Mouse (Mus musculus) spleen, adult 12 weeks (tissue): ENCODE measurements around the gene Trmu.
"Not testable (repeated sequence)": the region's sequence is repeated elsewhere in the genome, so short reads cannot be mapped to it uniquely, and the experiment has no call there.

ENCODE experiments used
- DNase-seq: peaks from one replicate; pipeline ENCODE4 v3.0.0; 2022; ENCODE audit warnings: low spot score

Trmu gene

GRCm38 (mm10) chr15:85878848-85879497, at the start of gene Trmu:
Gene Trmu, plus strand, starts transcription at chr15:85879312.
- peak; percentile 69 for DNase-seq

GRCm38 (mm10) chr15:85829470-85829869, 49.6 kb upstream of the Trmu start:
- no peak for DNase-seq

DNA sequence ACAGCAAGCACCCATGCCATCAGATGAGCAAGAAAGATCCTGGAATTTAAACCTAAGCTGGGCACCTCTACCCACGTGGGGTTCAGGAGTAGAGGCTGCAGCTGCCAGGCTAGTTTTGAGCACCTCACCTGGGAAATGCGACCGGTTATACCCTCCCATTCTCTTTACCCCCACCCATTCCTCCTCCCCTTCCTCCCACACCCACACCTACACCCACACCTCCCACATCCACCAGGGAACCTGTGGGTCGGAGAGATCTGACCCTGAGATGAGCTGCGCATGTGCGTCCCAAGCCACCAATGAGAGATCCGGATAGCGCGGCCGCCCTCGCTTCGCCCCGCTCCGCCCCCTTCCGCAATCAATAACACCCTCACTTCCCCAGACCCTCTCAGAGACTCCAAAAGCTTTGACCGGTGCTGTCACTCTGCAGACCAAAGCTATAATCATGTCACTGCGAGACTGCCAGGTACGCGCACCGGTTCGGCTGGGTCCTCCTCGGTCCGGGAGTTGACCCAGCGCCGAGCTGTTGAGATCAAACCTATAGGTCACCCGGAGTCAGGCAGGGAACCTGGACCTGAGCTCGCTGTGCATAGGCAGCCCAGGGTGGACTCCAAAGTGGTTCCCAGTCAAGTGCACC, 47.0 kb upstream of the Trmu start, which contains the start of gene Ttc38:
Ttc38 (plus strand) TSS at position 353 of the 637 bp plus-strand sequence.
- peak; percentile 62 for DNase-seq

DNA sequence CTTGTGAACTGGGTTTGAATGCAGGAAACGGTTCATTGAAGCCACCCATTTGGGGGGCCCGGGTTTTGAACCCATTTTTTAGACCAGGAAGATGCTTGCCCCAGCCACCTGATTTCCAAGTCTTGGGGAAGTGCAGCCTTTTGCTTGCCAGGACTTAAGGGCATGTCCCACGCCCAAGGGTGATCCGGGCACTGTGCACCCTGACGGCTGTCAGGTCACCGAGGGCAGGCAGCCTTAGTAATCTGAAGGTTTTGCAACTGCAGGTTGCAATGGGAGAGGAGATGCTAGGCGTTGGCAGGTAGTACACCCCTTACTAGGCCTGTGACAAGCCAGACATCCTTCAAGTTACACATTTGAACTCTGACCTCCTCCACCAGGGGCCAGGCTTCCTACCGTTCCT, 46.5 kb upstream of the Trmu start:
- no peak for DNase-seq

- no peak for DNase-seq
These were observed 43.8 kb upstream of the Trmu start for GRCm38 (mm10) chr15:85835335-85835734.

- DNase-seq = no peak
These were observed 42.2 kb upstream of the Trmu start for GRCm38 (mm10) chr15:85836887-85837286.

DNA sequence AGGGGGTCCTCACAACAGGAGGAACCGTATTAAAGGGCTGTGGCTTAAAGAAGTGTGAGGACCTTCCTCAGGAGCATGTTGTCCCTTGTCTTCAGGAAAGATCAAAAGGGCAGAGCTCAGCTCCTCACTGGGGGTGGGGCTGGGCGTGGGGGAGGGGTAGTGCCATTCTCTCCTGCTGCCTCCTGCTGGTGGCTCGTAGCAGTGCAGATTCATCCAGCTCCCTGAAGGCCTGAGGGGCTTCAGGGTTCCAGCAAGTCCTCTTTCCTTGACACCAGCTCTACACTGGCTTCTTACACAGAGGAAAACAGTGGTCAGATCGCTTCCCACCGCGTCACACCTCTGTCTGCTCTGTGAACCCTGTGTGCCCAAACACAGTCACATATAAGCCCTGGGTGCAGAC, 38.1 kb upstream of the Trmu start:
- DNase-seq = no peak

- DNase-seq = no peak
These were observed 37.2 kb upstream of the Trmu start for GRCm38 (mm10) chr15:85841796-85842360.

DNA sequence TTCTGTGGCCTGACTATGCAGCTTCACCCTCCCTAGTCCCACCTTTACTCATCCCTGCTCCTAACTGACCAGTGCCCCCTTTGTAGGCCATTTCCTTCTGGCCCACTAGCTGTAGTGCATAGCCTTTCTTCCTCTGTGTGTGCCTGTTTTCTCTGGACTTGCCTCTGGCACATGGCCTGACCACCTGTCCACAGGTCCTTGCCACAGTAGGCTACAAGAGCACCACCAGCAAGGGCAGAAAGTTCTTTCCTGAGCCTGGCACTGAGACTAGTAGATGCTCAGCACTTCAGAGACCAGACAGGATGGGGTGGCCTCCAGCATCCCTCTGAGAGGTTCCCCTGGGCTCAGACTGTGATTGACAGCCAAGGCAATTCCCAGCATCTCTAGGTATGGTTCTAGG, 34.0 kb upstream of the Trmu start:
- DNase-seq = no peak

DNA sequence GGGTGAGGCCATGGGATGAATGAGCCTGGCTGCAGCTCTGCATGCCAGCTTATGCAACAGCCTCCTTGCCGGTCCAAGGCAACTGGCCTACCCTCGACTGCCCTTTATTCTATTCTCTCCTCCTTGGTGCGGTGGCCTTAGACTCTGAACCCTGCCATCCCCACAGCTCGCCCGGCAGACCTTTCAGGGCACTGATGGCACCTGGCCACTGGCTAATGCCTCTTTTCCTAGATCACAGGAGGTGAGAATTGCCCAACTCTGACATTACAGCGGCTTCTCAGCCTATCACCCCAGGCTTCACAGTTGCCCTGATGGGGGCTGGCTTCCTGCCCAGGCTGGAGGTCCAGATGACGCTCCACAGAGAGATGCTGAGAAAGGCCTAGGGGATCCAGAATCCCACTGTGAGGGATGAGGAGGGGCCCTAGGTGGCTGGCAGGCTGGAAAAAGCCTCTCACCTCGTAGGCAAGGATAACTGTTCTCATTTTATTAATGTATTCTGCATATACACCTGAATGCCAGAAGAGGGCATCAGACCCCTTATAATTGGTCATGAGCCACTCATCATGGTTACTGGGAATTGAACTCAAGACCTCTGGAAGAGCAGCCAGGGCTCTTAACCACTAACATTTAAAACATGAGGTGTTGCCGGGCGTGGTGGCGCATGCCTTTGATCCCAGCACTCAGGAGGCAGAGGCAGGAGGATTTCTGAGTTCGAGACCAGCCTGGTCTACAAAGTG, 27.3 kb upstream of the Trmu start:
- no peak for DNase-seq

DNA sequence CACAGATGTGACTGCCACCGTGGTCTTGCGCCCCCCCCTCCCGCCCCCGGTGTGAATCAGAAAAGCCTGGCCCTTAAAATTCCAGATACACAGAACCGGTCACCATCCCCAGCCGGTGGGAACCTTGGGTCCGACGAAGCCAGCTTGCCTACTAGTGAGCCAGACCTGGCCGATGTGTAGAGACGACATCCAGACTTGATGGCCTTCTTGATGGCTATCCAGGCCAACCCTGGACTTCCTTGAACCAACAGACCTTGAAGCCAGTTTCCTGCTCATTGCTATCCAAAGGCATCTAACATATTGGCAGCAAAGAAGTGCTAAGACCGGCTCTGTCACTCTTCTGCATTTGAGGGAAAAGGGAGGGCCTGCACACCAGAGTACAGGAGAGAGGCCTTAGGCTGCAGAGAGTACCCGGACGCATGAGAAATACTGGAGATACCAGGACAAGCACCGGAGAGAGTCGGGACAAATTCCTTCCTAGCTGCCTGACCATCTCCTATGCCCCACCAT, 20.1 kb upstream of the Trmu start:
- DNase-seq = no peak

DNA sequence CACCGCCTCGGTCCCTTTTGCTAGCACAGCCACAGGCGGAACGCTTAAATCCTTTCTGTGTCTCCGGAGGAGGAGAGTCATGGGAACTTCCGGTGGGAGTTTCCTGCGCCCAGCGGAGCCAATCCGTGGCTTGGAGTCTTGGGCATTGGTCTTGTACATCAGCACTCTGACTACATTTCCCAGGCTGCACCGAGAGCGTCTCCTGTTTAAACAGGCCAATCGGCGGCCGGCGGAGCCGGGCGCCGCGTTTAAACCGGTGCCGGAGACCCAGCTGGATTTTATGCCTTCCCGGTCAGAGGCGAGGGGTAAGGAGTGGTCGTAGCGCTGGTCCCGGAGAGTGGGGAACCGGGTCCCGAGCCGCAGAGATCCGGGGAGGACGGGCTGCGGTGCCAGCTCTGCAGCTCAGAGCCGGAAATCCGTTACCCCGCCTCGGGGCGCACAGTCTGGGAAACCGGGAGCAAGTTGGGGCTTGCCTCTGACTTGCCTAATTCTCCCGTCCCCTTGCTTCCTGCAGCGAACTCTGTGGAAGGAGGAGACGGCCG, 19.6 kb upstream of the Trmu start, which contains the start of gene Gtse1:
Gtse1 (plus strand) TSS at position 256 of the 542 bp plus-strand sequence.
- peak; percentile 85 for DNase-seq

GRCm38 (mm10) chr15:85865913-85866312, 13.2 kb upstream of the Trmu start:
- not testable (repeated sequence) for DNase-seq

DNA sequence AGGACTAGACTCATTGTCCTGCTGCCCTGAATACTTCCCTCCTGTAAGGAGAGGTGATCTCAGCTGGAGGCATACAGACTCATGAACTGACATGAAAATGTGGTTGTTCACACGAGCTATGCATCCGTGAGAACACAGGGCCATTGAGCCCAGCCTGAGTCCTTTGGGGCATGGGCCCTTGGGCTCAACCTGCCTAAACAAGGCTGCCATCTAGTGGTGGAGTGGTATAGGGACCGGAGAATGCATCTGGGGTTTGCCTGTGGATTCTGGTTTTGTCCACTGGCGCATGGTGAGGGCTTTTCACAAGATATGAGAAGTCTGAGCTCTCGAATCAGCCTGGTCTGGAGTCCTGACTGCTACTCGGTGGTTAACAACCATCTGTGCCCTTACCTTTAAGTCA, 11.4 kb upstream of the Trmu start:
- peak; percentile 40 for DNase-seq

DNA sequence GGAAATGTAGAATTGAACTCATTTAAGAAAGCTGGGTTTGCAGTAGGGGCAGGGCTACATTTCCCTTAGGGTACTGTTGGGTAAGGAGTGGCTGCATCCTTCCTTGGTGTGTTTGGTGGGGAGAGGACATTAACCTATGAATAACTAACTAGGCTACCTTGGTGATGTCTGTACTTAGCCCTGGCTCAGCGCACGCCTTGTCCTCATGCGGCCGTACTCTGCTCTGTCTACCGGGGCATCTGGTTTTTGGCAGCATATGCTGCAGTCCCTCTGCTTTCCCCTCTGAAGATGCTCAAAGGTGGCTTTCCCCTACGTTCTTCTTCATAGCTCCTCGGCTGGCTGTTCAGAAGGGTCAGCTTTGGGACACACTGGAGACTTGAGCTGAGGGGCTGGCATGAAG, 1.8 kb upstream of the Trmu start:
- no peak for DNase-seq

DNA sequence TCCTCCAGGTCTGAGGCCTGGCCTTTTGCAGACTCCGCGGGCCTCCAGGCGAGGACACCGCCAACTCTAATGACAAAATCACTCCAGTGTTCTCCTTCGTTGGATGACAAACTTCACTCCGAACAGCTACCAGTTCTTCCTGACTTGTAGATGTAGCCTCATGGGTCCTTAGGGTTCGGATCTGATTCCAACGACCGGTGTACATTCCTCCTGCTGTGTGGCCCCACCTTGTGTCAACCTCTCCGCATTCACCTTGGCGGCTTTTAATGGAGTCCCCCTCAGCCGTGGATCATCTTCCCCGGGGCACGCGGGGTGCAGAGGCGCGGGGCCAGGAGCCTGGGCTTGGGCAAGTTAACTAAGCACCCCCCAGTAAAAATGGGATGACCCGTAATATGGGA, 385 bp downstream of the Trmu start:
- DNase-seq = no peak

GRCm38 (mm10) chr15:85885606-85886005, 6.5 kb downstream of the Trmu start:
- no peak for DNase-seq

GRCm38 (mm10) chr15:85889235-85889634, 10.1 kb downstream of the Trmu start:
- no peak for DNase-seq

- no peak for DNase-seq
These were observed 12.9 kb downstream of the Trmu start for GRCm38 (mm10) chr15:85891971-85892370.

DNA sequence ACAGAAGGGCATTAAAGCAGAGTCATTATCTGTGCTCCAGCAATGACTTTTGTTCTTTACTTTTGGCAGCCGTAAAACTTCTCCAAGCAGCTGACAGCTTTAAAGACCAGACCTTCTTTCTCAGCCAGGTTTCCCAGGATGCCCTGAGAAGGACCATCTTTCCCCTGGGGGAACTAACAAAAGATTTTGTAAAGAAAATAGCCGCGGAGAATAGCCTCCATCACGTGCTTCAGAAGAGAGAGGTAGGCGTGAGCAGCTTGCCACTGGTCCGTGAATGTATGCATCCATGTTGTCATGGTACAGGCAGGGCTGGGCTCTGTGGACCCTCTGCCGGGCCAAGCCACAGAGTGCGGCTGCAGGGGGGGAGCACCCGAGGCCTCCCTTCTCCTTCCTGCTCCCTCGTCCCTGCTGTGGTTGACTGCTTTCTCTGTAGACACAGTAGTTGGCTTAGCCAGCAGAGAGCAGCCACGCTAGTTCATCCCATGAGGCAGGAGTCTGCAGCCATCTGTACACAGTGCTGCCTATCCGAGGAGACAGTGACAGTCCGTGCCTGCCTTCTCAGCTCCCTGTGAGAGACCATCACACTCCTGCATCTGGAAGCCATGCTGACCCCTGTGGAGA, 13.5 kb downstream of the Trmu start:
- DNase-seq = no peak

GRCm38 (mm10) chr15:85893871-85894270, 14.8 kb downstream of the Trmu start:
- no peak for DNase-seq

DNA sequence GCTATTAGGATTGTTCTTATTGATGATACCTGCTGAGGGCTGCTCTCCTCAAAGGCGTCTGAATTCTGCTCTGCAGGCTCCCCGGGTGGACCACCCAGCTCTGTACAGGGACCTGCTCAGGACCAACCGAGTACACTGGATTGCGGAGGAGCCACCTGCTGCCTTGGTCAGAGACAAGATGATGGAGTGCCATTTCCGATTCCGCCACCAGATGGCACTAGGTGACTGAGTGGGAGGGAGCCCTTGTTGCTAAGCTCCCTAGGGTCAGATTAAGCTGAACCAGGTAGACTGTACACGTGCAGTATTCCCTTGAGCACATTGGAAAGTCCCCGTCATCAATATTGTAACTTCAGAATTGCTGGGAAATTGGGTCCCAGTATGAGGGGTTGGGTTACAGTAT, 17.2 kb downstream of the Trmu start:
- peak; percentile 66 for DNase-seq
